Mouse (Mus musculus) erythroid progenitor cell, adult 5-6 weeks (primary cell): ENCODE measurements around the gene Rplp1. TPM values are rescaled to one million over a fixed set of nuclear protein-coding genes. Genes with fewer than 3 reads are reported as not detected.

Source experiments
- ATAC-seq: replicated peaks from 2 replicates; pipeline ENCODE4 v1.8.0; 2016; ENCODE audit warnings: moderate number of reproducible peaks, mild to moderate bottlenecking, moderate TSS enrichment, inconsistent platforms; ENCODE audit not compliant: poor library complexity, low FRiP score, severe bottlenecking
- total RNA-seq, 2 experiments: library from RNA; stranded (forward) in 1 of 2; stranded (reverse) in 1 of 2; fragments of 150-400 nt in 1 of 2; fragments of 186-747, 209-891 nt in 1 of 2; gene quantifications; 2 replicates each; pipeline versions ENCODE4 v1.2.3 to v1.2.4; 2015 to 2017; ENCODE audit warnings: low replicate concordance in 2 of 2

Rplp1 gene
- 1,048 and 1,068 TPM in 2 replicates for total RNA-seq (2015; ENCODE audit: low replicate concordance)
- 1,077 and 1,422 TPM in 2 replicates for total RNA-seq (2017; ENCODE audit: low replicate concordance)

- ATAC-seq = peak; percentile 96
Measured at GRCm38 (mm10) chr9:61914203-61914916, at the start of gene Rplp1. Rplp1 (minus strand) TSS chr9:61914542.

DNA sequence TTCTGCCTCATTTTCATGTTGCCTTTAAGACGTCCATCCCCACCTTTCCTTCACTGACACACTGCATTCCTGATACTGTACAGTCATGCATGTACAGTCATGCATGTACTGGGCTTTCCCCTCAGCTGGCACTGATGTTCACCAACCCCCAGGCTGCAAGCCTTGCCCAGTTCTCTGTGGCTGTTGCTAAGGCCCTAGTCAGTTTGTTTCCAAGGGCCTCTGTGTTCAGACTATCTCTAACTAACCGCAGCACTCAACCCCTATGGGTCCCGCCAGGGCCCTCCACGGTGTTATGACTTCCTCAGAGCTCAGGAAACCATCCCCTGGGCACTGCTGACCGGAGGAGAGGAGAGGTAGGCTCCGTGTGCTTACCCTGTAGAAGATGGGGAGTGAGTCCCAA lies 49.0 kb upstream of the Rplp1 start:
- no peak for ATAC-seq

GRCm38 (mm10) chr9:61961181-61961580 lies 46.8 kb upstream of the Rplp1 start:
- no peak for ATAC-seq

DNA sequence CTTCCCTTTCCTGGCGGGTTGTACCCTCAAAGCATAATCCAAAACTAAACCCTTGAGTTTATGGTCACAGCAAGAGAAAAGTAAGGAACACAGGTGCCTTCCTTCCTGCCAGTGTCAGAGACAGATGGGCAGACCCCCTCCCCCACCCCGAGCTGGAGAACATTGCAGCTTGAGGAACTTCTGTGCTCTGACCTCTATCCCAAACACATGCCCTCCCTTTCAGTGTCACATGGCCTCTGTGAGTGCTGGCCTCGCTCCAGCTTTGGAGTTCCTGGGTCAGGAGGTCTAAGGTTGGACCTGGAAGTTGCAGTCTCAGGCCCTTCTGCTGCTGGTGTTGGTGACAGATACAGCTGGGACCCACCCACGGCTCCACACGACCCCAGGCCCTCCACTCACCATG lies 46.4 kb upstream of the Rplp1 start:
- no peak for ATAC-seq

GRCm38 (mm10) chr9:61959921-61960569 lies 45.7 kb upstream of the Rplp1 start:
- ATAC-seq = no peak

GRCm38 (mm10) chr9:61954707-61955106 lies 40.4 kb upstream of the Rplp1 start:
- ATAC-seq = no peak

DNA sequence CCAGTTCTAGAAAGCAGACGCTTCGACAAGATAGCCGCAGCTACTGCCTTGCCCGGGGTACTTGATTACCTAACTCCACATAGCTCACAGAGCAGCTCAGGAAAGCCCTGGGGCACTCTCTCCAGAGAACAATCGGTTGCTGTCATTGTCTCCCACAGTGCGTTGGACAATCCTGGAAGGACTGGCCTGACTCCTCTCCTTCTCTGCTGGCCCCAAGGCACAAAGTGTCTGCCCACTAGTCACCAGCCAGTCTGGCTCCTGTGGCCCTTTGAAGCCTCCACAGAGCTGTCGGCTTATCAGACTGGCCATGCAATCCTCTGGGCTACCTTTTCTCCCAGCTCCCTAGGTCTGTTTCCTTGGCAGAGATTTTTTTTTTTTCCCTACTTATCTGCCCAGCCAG lies 37.9 kb upstream of the Rplp1 start:
- ATAC-seq = no peak

DNA sequence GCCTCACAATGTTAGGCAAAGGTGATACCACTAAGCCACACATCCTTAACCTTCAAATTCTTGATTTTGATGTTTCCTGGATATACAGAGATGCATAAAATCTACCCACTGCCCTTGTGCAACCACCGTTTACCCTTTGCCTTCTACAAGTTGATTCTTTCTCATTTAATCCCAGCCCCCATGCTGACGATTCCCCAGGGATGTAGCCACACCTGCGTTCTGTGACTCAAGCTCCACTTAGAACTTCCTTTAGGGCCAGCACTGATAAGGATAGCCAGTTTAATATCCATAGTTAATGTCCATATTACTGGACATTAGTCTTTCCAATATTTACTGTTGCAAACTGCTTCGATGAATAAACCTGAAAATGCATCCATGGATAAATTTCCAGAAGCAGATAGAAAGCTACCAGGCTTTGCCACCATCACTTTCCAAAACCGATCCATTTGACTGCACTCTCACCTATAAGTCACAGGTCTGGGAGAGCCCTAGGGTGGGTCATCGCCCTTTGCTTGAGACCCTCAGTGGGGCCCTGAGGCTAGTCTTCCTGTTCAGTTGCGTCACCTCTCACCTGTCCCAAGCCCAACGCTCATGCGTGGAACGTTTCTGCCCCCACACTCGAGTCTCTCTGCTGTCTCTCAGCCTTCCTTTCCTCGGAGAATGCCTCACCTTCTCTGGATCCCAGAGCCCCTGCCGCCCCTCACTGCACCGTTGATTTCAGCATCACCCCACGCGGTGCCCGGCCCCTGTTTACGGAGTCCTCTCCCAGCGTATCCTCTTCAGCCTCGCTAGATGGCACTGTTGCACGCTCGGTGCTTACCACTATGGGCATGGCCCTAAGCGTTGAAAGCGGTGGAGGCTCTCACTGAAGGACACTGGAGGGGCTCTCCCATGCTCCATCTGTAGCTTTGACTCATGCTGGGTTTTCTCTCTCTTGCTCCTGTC lies 33.3 kb upstream of the Rplp1 start:
- ATAC-seq = peak; percentile 83

DNA sequence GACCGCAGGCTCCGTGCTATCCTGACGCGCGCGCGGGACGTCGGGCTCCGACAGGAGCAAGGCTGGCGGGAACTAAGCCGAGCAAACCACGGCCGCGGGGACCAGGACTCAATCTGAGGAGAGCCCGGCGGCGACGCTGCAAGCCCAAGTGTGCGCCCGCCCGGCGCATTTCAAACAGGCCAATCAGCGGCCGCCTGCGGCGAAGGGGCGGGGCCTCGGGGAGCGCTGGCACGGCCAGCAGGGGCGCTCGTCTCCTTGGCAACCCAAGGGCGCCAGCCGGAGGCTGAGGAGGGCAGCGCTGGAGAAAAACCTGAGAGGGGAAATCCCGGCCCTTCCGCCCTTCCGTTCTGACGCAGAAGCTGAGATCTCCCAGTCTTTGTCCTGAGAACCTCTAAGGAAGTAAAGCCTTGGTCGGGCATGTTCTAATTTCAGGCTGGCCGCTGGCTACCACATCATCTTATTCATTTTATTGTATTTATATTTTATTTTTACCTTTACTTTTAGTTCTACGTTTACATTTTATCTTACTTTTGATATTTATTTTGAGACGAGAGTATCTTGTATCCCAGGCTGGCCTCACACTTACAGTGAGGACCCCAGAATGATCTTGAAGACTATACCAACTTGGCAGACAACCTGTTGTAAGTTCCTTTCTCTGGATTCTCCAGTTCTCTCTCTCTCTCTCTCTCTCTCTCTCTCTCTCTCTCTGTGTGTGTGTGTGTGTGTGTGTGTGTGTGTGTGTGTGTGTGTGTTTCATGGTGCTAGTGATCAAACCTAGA lies 32.5 kb upstream of the Rplp1 start, which contains the start of gene Kif23:
TSS of gene Kif23 (minus strand) at position 152 of the 779 bp plus-strand sequence.
- peak; percentile 87 for ATAC-seq

DNA sequence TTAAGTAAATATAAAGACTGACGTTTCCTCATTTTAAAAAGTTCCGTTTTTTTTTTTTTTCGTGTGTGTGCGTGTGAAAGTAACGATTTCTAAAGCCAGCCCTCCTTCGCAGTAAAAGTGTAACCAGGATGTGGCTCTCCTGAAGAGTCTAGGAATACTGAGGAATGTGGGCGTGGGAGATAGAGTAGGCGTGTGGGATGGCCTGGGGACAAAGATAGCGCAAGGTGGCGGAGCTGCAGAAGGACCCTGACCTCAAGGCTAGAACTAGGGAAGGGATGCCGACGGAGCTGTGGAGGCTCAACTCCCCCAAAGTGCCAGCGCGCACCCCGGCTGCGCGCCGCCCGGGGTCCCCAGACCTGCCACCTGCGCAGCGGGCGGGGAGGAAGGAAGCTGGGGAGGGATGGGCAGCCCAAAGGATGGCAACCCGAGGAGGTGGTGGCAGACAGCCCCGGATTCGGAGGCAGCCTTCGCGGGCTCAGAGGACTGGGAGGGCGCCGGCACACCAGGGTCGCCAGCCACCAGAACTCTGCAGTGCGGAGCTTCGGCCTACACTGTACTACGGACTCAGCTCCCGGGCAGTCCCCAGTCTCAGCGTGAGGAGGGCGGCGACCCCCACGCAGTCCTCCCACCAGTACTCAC lies 31.8 kb upstream of the Rplp1 start:
- ATAC-seq = peak; percentile 81

GRCm38 (mm10) chr9:61941054-61941453 lies 26.7 kb upstream of the Rplp1 start:
- ATAC-seq = no peak

DNA sequence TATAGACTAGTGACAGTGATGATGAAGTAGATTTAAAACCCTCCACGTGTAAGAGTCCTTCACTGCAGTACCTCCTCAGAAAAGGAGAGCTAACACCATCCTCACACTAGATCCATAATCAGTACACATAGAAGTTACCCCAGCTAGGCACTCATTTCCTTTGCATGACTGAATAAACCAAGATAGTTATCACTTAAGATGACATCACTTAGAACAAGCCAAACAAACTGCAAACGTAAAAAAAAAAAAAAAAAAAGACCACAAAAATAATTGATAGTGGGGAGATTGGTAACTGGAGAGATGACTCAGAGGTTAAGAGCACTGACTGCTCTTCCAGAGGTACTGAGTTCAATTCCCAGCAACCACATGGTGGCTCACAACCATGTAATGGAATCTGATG lies 19.0 kb upstream of the Rplp1 start:
- no peak for ATAC-seq

DNA sequence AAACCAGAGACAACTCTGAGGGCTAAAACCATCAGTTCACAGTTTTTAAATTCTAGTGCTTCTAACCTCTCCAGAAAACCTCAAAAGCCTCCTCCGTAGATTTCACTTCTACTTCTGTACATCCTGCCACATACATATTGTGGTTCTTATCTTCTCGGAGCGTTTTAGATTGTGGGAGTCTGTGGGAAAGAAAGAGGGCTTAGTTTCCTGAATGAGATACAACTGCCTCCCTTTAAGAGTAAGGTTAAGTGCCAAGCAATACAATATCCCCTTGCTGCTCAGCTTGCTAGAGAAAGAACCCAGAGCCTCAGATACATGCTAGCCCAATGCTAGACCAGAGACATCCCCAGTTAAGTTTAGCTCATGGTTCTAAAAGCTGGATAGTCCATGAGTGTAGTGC lies 17.7 kb upstream of the Rplp1 start:
- no peak for ATAC-seq

DNA sequence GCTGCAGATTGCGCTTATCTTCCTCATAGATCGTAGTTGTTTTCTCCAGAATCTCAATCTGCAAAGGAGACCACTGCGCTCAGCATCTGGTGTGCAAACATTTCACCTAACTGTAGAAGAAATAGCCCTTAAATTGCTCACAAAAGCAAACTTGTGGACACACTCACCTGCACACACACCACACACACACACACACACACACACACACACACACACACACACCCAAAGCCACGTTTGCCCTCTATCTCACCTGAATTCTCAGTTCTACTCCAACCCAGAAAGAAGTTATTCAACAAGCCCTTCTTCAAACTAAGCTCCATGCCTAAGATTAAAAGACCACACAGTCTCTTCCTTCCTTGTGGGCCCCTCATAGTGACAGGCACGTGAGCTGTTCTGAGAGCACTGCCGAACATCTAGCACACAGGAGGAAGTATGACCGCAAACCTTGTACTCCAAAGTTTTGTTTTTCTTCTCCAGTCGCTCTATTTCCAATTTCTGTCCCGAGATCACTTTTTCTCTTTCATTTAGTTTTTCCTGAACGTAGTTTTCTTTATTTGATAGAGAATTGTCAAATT lies 10.8 kb upstream of the Rplp1 start:
- no peak for ATAC-seq

DNA sequence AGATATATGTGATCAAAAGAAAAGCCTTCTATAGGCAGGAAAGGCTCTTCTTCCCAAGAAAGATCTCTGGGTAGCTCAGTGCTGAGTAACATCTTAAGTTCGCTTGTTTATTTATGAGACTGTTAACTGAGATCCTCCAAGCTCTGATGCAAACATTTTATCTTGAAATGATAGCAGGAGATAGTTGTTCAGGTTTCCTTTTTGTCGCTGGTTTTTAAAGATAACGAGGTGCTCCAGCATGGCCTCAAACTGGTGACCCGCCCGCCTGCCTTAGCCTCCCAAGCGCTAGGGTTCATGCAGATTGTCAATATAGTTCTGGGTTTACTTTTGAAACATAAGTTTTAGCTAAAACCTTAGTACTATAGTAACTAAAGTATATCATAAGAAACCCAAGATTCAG lies 6.0 kb upstream of the Rplp1 start:
- no peak for ATAC-seq

DNA sequence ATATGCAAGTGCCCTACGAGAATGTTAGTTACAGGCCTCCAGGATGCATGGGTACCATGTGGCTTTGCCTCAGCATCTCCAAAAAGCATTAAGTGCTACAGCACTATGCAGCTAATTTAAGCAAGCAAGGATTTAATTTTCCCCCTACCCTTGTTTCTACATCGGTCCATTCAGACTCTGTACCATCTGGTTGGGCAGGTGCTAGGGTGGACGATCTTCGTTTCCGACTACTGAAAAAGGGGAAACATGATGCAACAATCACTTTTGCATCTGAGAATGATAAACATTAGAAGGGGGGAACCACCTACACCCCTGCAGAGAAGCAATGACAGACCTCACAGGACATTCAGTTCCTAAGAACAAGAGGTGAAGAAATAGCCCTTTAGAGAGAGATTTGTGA lies 5.1 kb upstream of the Rplp1 start:
- ATAC-seq = no peak

- ATAC-seq = no peak
Measured at GRCm38 (mm10) chr9:61917436-61917835, 3.1 kb upstream of the Rplp1 start.

DNA sequence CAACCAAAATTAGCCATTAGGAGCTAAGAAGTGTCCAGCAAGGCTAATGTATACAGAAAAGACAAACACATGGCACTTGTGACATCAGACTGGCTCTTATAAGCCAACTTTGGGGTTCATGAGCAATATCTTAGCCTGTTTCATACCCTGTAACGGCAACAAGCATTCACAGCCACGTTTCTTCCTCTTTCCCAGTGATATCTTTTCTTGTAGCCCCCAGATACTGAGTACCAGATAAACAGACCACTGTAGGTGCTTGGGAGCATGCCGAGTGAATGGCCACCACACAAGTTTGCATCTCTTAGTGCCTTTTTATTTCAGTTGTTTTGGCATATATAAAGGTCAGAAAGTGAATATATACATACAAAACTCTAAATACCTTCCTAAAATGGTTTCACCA lies 2.6 kb upstream of the Rplp1 start:
- ATAC-seq = no peak
